Mouse (Mus musculus): Measurements from ENCODE around the gene Erv3. TPM values are rescaled to one million over a fixed set of nuclear protein-coding genes. Genes with fewer than 3 reads are reported as not detected.

Gene Erv3
- polyA plus RNA-seq, 1 experiment from 2014 or later = not detected

DNA sequence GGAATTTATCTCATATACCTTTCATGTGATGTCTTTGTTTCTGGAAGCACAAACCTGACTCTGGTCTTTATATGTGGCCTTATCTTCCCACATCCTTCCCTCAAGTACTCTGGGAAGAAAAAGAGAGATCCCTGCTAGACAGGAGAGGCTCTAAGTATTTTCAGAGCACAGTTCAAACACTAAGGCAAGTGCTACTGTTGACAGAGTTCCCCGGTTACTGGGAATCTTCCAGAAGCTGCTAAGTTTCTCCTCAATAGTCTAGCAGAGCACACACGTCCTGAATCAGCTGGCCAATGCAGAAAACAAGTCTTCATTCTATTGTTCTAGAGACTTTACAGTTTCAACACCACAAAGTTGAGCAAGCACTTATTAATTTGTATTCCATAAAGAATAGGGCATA is 12.7 kb downstream of the Erv3 start:
- no peaks in the 10 kb centered on the region for H3K36me3 ChIP-seq (replicated peaks; ENCODE audit: insufficient read depth, low read length)
- no peak overlapping the region for H3K4me3 ChIP-seq (ENCODE audit: low read depth, low read length)
- H3K27me3 ChIP-seq (ENCODE audit: insufficient read depth, low read length) = no peaks in the 10 kb centered on the region
- no peak for DNase-seq
- H3K27ac ChIP-seq (ENCODE audit: low read depth) = no peak overlapping the region
- no peak overlapping the region for H3K4me2 ChIP-seq (ENCODE audit: low read depth, low read length)
- H3K9me3 ChIP-seq (ENCODE audit: low read length) = no peaks in the 10 kb centered on the region
- no peak for ATAC-seq
- WGBS (ENCODE audit: insufficient replicate concordance) = 47% methylated on average over 2 of the region's 2 CpGs
- H3K9ac ChIP-seq (replicated peaks) = no peak overlapping the region
- TF ChIP-seq EP300 (IDR thresholded peaks at IDR 0.05; ENCODE audit: low read depth) (no peak), CTCF (IDR thresholded peaks at IDR 0.05; ENCODE audit: low read depth) (no peak)
- H3K4me1 ChIP-seq (ENCODE audit: insufficient read depth) = peaks cover 4% of the 10 kb centered on the region; the same call in 1 of the 2 replicates

DNA sequence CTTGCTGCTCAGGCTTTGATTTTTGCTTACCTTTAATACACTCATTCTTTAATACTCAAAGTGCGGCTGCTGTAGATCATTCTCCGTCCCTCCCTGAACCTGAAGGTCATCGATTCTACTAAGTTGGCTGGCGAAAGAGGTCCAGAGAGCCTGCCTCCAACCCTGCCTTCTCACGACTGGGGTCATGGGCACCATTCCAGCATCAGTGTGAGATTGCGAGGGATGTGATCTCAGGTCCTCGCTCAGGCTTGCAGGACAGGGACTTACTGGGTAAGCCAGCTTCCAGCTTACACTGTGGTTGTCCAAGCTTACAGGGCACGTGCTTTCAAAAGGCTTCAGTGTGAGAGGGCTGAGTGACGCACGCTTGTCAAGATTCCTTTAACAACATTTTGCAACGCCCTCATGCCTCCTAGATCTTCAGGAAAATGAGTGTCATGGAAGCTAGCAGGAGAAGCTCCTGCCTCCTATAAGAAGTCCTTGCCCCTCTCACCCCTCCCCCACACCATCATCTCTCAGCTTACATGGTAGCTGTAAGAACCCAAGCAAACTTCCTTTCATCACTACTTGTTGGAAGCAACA is 13.3 kb downstream of the Erv3 start:
- Histone ChIP-seq H3K9me3 (ENCODE audit: low read length) (no peaks in the 10 kb centered on the region), H3K36me3 (replicated peaks; ENCODE audit: insufficient read depth, low read length) (no peaks in the 10 kb centered on the region), H3K4me2 (ENCODE audit: low read depth, low read length) (no peak overlapping the region), H3K9ac (replicated peaks) (no peak overlapping the region), H3K4me3 (ENCODE audit: low read depth, low read length) (no peak overlapping the region), H3K27me3 (ENCODE audit: insufficient read depth, low read length) (no peaks in the 10 kb centered on the region), H3K4me1 (ENCODE audit: insufficient read depth) (peaks cover 4% of the 10 kb centered on the region; the same call in 1 of the 2 replicates), H3K27ac (ENCODE audit: low read depth) (no peak overlapping the region)
- 68% methylated on average over 11 of the region's 11 CpGs for WGBS (ENCODE audit: insufficient replicate concordance)
- TF ChIP-seq EP300 (IDR thresholded peaks at IDR 0.05; ENCODE audit: low read depth) (no peak), CTCF (IDR thresholded peaks at IDR 0.05; ENCODE audit: low read depth) (no peak)
- ATAC-seq (no peak), DNase-seq (no peak)

DNA sequence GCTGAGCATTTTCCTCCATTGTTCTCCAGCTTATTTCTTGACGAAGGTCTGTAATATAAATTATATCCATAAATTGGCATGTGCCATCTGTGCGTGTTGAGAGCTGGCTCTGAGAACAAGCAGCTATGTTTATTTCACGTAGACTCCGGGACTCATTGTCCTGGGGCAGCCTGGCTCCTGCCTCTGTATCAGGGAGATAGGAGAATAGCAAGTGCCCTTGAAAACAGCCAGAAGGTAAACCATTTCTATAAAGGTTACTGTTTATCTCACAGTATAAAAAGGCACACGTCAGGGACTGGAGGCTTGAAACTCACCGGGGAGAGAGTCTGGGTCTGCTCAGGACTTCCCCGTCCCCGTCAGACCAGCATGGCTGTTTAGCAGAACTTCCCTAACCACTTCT is 13.9 kb downstream of the Erv3 start:
- DNase-seq (no peak), ATAC-seq (no peak)
- Histone ChIP-seq H3K36me3 (replicated peaks; ENCODE audit: insufficient read depth, low read length) (no peaks in the 10 kb centered on the region), H3K4me1 (ENCODE audit: insufficient read depth) (peaks cover 4% of the 10 kb centered on the region; the same call in 1 of the 2 replicates), H3K27ac (ENCODE audit: low read depth) (no peak overlapping the region), H3K9ac (replicated peaks) (no peak overlapping the region), H3K27me3 (ENCODE audit: insufficient read depth, low read length) (no peaks in the 10 kb centered on the region), H3K4me2 (ENCODE audit: low read depth, low read length) (no peak overlapping the region), H3K9me3 (ENCODE audit: low read length) (no peaks in the 10 kb centered on the region), H3K4me3 (ENCODE audit: low read depth, low read length) (no peak overlapping the region)
- 37% methylated on average over 8 of the region's 8 CpGs for whole genome bisulfite sequencing (ENCODE audit: insufficient replicate concordance)
- no peak for TF ChIP-seq EP300 (IDR thresholded peaks at IDR 0.05; ENCODE audit: low read depth)
- no peak for TF ChIP-seq CTCF (IDR thresholded peaks at IDR 0.05; ENCODE audit: low read depth)

DNA sequence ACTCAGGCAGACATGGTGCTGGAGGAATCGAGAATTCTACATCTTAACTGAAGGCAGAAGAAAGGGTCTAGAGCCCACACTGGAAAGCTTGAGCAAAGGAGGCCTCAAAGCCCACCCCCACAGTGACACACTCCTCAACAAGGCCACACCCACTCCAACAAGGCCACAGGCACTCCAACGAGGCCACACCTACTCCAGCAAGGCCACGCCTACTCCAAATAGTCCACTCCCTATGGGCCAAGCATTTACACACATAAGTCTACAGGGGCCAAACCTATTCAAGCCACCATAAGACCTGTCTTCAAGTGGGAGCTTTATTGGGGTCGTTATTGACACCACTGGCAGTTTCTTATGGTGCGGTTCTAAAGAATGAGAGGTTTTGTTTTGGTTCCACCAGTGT is 17.0 kb downstream of the Erv3 start:
- Histone ChIP-seq H3K27ac (ENCODE audit: low read depth) (no peak overlapping the region), H3K4me3 (ENCODE audit: low read depth, low read length) (no peak overlapping the region), H3K36me3 (replicated peaks; ENCODE audit: insufficient read depth, low read length) (no peaks in the 10 kb centered on the region), H3K4me2 (ENCODE audit: low read depth, low read length) (no peak overlapping the region), H3K4me1 (ENCODE audit: insufficient read depth) (no peaks in the 10 kb centered on the region), H3K27me3 (ENCODE audit: insufficient read depth, low read length) (no peaks in the 10 kb centered on the region), H3K9ac (replicated peaks) (no peak overlapping the region), H3K9me3 (ENCODE audit: low read length) (no peaks in the 10 kb centered on the region)
- ATAC-seq (no peak), DNase-seq (no peak)
- TF ChIP-seq CTCF (IDR thresholded peaks at IDR 0.05; ENCODE audit: low read depth) (no peak), EP300 (IDR thresholded peaks at IDR 0.05; ENCODE audit: low read depth) (no peak)
- WGBS (ENCODE audit: insufficient replicate concordance) = 74% methylated on average over 5 of the region's 5 CpGs

DNA sequence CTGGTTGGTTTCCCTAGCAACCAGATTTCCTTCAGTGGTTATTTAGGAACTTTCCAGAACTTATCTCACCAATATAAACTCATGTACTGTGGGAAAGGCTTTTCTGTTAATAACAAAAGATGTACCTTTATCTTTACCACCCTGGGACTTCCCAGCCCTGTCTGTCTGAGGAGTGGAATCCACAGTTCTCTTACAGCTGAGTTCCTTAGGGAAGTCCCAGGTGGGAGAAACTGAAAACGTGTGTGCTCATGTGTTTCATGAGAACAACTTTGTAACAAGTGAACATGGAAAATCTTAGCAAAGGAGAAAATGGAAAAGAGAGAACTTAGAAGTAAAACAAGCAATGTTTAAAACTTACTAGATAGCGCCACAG is 18.2 kb downstream of the Erv3 start:
- H3K4me3 ChIP-seq (ENCODE audit: low read depth, low read length) = no peak overlapping the region
- H3K9me3 ChIP-seq (ENCODE audit: low read length) = no peaks in the 10 kb centered on the region
- H3K27ac ChIP-seq (ENCODE audit: low read depth) = no peak overlapping the region
- no peak overlapping the region for H3K4me2 ChIP-seq (ENCODE audit: low read depth, low read length)
- H3K9ac ChIP-seq (replicated peaks) = no peak overlapping the region
- 64% methylated on average over 2 of the region's 2 CpGs for WGBS (ENCODE audit: insufficient replicate concordance)
- H3K36me3 ChIP-seq (replicated peaks; ENCODE audit: insufficient read depth, low read length) = no peaks in the 10 kb centered on the region
- no peaks in the 10 kb centered on the region for H3K4me1 ChIP-seq (ENCODE audit: insufficient read depth)
- ATAC-seq (no peak), DNase-seq (no peak)
- no peak for TF ChIP-seq CTCF (IDR thresholded peaks at IDR 0.05; ENCODE audit: low read depth)
- no peak for TF ChIP-seq EP300 (IDR thresholded peaks at IDR 0.05; ENCODE audit: low read depth)
- no peaks in the 10 kb centered on the region for H3K27me3 ChIP-seq (ENCODE audit: insufficient read depth, low read length)

DNA sequence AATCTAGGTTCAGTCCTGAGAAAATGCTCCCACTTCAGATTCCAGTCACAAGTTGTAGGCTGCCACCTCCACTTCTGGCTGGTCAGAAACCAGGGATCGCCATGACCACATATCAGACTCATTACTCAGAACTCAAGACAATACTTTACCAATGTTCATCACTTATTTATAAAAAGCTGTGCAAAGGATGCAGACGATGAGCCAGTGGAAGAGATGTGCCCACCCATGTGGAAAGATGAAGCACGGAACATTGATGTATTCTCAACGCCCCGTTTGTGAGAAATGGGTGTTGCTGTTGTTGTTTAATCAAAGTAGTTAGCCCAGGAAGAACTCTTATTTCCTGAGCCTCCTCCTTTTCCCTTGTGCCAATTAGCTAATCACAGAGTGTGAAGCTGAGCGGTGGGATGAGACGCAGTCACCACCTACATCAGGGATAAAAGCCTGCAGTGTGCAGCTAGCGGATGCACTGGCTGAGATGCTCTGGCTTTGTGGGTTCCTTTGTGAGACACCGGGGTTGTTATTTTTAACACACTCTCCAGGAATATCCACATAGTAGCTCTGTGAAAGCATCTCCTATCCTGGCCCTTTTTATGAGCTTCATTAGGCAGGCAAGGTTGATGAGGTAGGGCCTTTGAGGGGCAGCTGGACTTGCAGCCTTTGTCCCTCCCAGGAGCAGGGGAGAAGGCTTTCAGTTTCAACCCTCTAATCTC is 18.8 kb downstream of the Erv3 start:
- ATAC-seq = no peak
- TF ChIP-seq EP300 (IDR thresholded peaks at IDR 0.05; ENCODE audit: low read depth) = no peak
- TF ChIP-seq CTCF (IDR thresholded peaks at IDR 0.05; ENCODE audit: low read depth) = no peak
- H3K9me3 ChIP-seq (ENCODE audit: low read length) = no peaks in the 10 kb centered on the region
- no peak overlapping the region for H3K27ac ChIP-seq (ENCODE audit: low read depth)
- no peak overlapping the region for H3K4me2 ChIP-seq (ENCODE audit: low read depth, low read length)
- H3K36me3 ChIP-seq (replicated peaks; ENCODE audit: insufficient read depth, low read length) = no peaks in the 10 kb centered on the region
- no peaks in the 10 kb centered on the region for H3K27me3 ChIP-seq (ENCODE audit: insufficient read depth, low read length)
- H3K4me3 ChIP-seq (ENCODE audit: low read depth, low read length) = no peak overlapping the region
- 70% methylated on average over 9 of the region's 9 CpGs for WGBS (ENCODE audit: insufficient replicate concordance)
- no peaks in the 10 kb centered on the region for H3K4me1 ChIP-seq (ENCODE audit: insufficient read depth)
- no peak overlapping the region for H3K9ac ChIP-seq (replicated peaks)
- no peak for DNase-seq
